Comparison of ENCODE assay signal across 12 mouse cellular contexts in the genomic region with DNA sequence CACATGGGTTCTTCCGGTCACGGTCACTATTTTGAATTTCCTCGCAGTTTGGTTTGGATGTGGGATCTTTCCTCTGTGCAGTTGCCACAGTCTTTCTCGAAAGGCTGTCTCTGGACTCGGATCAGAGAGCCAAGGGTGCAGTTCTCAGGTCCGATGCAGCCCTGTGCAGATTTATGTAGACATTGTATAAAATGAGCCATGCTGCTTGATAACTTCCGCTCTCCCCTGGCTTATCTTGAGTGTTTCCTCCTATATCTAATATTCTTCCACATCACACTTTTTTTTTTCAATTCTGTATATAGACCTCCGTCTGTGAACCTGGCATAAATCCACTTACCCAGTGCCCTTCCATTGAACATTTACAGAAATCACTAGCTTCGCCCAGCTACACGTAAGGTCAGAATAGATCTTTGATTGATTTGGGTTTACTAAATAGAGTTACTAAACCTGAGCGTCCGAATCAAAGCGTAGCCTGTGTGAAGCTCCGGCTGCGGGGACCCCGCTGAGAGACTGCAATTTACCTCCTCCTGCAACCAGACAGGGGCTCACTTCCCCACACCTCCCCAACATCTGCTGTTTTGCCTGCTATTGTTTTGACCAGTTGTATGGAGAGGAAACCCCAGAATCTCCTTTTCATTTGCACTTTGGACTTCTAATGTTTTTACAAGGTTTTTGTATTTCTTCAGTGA. TPM values are rescaled to one million over a fixed set of nuclear protein-coding genes. Genes with fewer than 3 reads are reported as not detected.
DNase-seq lines count a peak whose midpoint lies in the region; ATAC-seq and TF ChIP-seq lines count a peak whose summit lies in the region.
"Had no signal": no experiment of that assay in that cellular context is flagged by ENCODE, and none has a peak within 500 bp of the region (broad histone marks: within the 10 kb centered on the region; RNA-seq: fewer than 3 reads in every experiment).

No protein-coding gene starts in this region.

- peak overlapping the region; percentile 24 for H3K4me2 ChIP-seq in heart, postnatal 0 days (ENCODE audit: low read depth, low read length)
- H3K4me2 ChIP-seq in forebrain, embryonic 14.5 days (ENCODE audit: low read length), result 0 out of 2 replicates have a peak overlapping the region, but pooled peaks have one; percentile 14
- peak overlapping the region; percentile 12; the same call in 1 of the 2 replicates for H3K4me2 ChIP-seq in midbrain, embryonic 16.5 days (ENCODE audit: low read length)
- H3K4me2 ChIP-seq: liver, embryonic 15.5 days had no signal

- H3K27ac ChIP-seq in heart, postnatal 0 days (ENCODE audit: low read depth), result no peak overlapping the region
- H3K27ac ChIP-seq in forebrain, embryonic 14.5 days (ENCODE audit: low read depth, low read length), result no peak overlapping the region
- H3K27ac ChIP-seq in midbrain, embryonic 16.5 days (ENCODE audit: low read length), result no peak overlapping the region
- H3K27ac ChIP-seq in kidney, adult 2 months (ENCODE audit: insufficient read depth, low read depth, low read length), result no peak overlapping the region
- H3K27ac ChIP-seq: liver, embryonic 15.5 days had no signal

- no peak overlapping the region for H3K9ac ChIP-seq in heart, postnatal 0 days (replicated peaks; ENCODE audit: low read depth, low read length)
- H3K9ac ChIP-seq in forebrain, embryonic 14.5 days (ENCODE audit: low read length), result no peak overlapping the region
- H3K9ac ChIP-seq in midbrain, embryonic 16.5 days (ENCODE audit: low read depth, low read length), result no peak overlapping the region

- DNase-seq in heart, postnatal 0 days (ENCODE audit: low spot score), result no peak
- DNase-seq in heart, adult 9 months (ENCODE audit: low spot score in 2 of 2), result no peak
- DNase-seq in R1 (ENCODE audit: low read depth, low spot score), result peak; percentile 96
- peak; percentile 11 for DNase-seq in forebrain, embryonic 14.5 days (ENCODE audit: low spot score)
- no peak for DNase-seq in kidney, adult 2 months
- DNase-seq: adrenal gland, adult 2 months; gastrocnemius, postnatal 14 days; kidney, adult 8-10 months; thymus, postnatal 14 days had no signal

- no peak overlapping the region for H3K4me3 ChIP-seq in heart, postnatal 0 days (ENCODE audit: low read depth, low read length)
- H3K4me3 ChIP-seq in forebrain, embryonic 14.5 days (ENCODE audit: low read depth, low read length), result no peak overlapping the region
- H3K4me3 ChIP-seq in midbrain, embryonic 16.5 days (ENCODE audit: low read depth, low read length), result no peak overlapping the region
- no peak overlapping the region for H3K4me3 ChIP-seq in kidney, adult 2 months (ENCODE audit: insufficient read depth, low read depth, low read length)
- H3K4me3 ChIP-seq: liver, embryonic 15.5 days had no signal

- no peaks in the 10 kb centered on the region for H3K9me3 ChIP-seq in heart, postnatal 0 days (replicated peaks; ENCODE audit: control insufficient read depth, low read length)
- no peaks in the 10 kb centered on the region for H3K9me3 ChIP-seq in forebrain, embryonic 14.5 days (replicated peaks; ENCODE audit: control insufficient read depth, low read length)
- H3K9me3 ChIP-seq in midbrain, embryonic 16.5 days (replicated peaks; ENCODE audit: control insufficient read depth, low read length, poor library complexity, severe bottlenecking), result no peaks in the 10 kb centered on the region
- H3K9me3 ChIP-seq: liver, embryonic 15.5 days had no signal

- TF ChIP-seq CTCF in heart, postnatal 0 days (IDR thresholded peaks at IDR 0.05; ENCODE audit: low read depth), result no peak
- no peak for TF ChIP-seq CTCF in kidney, adult 2 months (conservative IDR thresholded peaks at IDR 0.05; ENCODE audit: insufficient read depth, insufficient read length, low read depth, low read length)

- H3K27me3 ChIP-seq in heart, postnatal 0 days (ENCODE audit: control insufficient read depth, insufficient read depth, low read length), result peaks cover 7% of the 10 kb centered on the region; the same call in 1 of the 2 replicates
- 0 out of 2 replicates have a peak, but pooled peaks cover 5% of the 10 kb centered on the region for H3K27me3 ChIP-seq in forebrain, embryonic 14.5 days (replicated peaks; ENCODE audit: control insufficient read depth, insufficient read depth, low read length)
- peaks cover 18% of the 10 kb centered on the region for H3K27me3 ChIP-seq in midbrain, embryonic 16.5 days (ENCODE audit: control insufficient read depth, insufficient read depth, low read depth, low read length)
- H3K27me3 ChIP-seq in kidney, adult 2 months (replicated peaks; ENCODE audit: control insufficient read depth, insufficient read depth, low read length), result no peaks in the 10 kb centered on the region

- TF ChIP-seq POLR2A in kidney, adult 2 months (IDR thresholded peaks at IDR 0.05; ENCODE audit: low read depth, low read length), result no peak

- no peaks in the 10 kb centered on the region for H3K36me3 ChIP-seq in heart, postnatal 0 days (replicated peaks; ENCODE audit: control insufficient read depth, insufficient read depth, low read length)
- no peaks in the 10 kb centered on the region for H3K36me3 ChIP-seq in forebrain, embryonic 14.5 days (ENCODE audit: control insufficient read depth, insufficient read depth, low read length)
- no peaks in the 10 kb centered on the region for H3K36me3 ChIP-seq in midbrain, embryonic 16.5 days (ENCODE audit: control insufficient read depth, insufficient read depth, low read length)
- no peaks in the 10 kb centered on the region for H3K36me3 ChIP-seq in kidney, adult 2 months (ENCODE audit: control insufficient read depth, insufficient read depth, low read length)
- H3K36me3 ChIP-seq: liver, embryonic 15.5 days had no signal

- 54% methylated on average over 16 of the region's 16 CpGs for WGBS in heart, postnatal 0 days
- 16% methylated on average over 16 of the region's 16 CpGs for WGBS in forebrain, embryonic 14.5 days
- 13% methylated on average over 16 of the region's 16 CpGs for WGBS in midbrain, embryonic 16.5 days
- WGBS in kidney, adult 2 months, result 56% methylated on average over 16 of the region's 16 CpGs

- ATAC-seq in heart, postnatal 0 days (ENCODE audit: insufficient read depth, low read depth), result no peak
- ATAC-seq in forebrain, embryonic 14.5 days, result no peak
- ATAC-seq in midbrain, embryonic 16.5 days, result no peak
- no peak for ATAC-seq in frontal cortex, adult (ENCODE audit: low TSS enrichment)

- peaks cover 9% of the 10 kb centered on the region; the same call in 1 of the 2 replicates for H3K4me1 ChIP-seq in heart, postnatal 0 days (ENCODE audit: control insufficient read depth, insufficient read depth)
- H3K4me1 ChIP-seq in forebrain, embryonic 14.5 days (ENCODE audit: control insufficient read depth, insufficient read depth, low read length), result peaks cover 17% of the 10 kb centered on the region
- H3K4me1 ChIP-seq in midbrain, embryonic 16.5 days (ENCODE audit: control insufficient read depth, insufficient read depth, low read length), result peaks cover 18% of the 10 kb centered on the region
- H3K4me1 ChIP-seq in kidney, adult 2 months (ENCODE audit: control insufficient read depth, insufficient read depth, low read length), result no peaks in the 10 kb centered on the region

- TF ChIP-seq EP300 in heart, postnatal 0 days (IDR thresholded peaks at IDR 0.05; ENCODE audit: low read depth), result no peak

RNA-seq across cellular contexts. Expression of gene Slc2a1, which starts 37.4 kb away (rescaled TPM):
- 93.0 and 120 TPM in 2 replicates for total RNA-seq in heart, postnatal 0 days (2014; rRNA removed; ENCODE audit: low replicate concordance)
- polyA plus RNA-seq in heart, postnatal 0 days (2015; fragmentation: Nextera tagmentation; extraction: Ambion mirVana), result 19.0 and 19.7 TPM in 2 replicates
- polyA plus RNA-seq in forebrain, embryonic 14.5 days (2014; fragmentation: Nextera tagmentation; extraction: Ambion mirVana), result 85.3 and 96.7 TPM in 2 replicates
- 90.7 and 91.6 TPM in 2 replicates for polyA plus RNA-seq in midbrain, embryonic 16.5 days (2015; fragmentation: Nextera tagmentation; extraction: Ambion mirVana)
- polyA plus RNA-seq in kidney, adult 2 months (2012; rRNA removed), result 78.4 and 89.6 TPM in 2 replicates

Comparison
In these comparisons a context has a peak if more than half of its experiments do, and no peak if none do; other contexts are left out.
1. DNase-seq: peak in R1 (single experiment) and forebrain, embryonic 14.5 days (single experiment); none in heart, postnatal 0 days (single experiment), heart, adult 9 months (0 of 2) and kidney, adult 2 months (single experiment).
2. Peak in every context shown above with its lines, with median percentiles within 50 percentile points of each other: H3K4me2 ChIP-seq.